Mouse (Mus musculus): ENCODE results near the gene BC049352. TPM values are rescaled to one million over a fixed set of nuclear protein-coding genes. Genes with fewer than 3 reads are reported as not detected.

BC049352 gene
- total and polyA plus RNA-seq, 3 experiments, result 0.23 TPM; not detected in 2

GRCm38 (mm10) chr9:45167903-45168302 is 13.9 kb upstream of the BC049352 start:
- TF ChIP-seq EP300 (IDR thresholded peaks at IDR 0.05; ENCODE audit: insufficient read depth, low read depth, low read length) (no peak), CTCF (IDR thresholded peaks at IDR 0.05) (no peak), POLR2A (IDR thresholded peaks at IDR 0.05; ENCODE audit: insufficient read depth, low read depth, low read length) (no peak)
- Histone ChIP-seq H3K4me1 (ENCODE audit: control insufficient read depth, insufficient read depth, low read length) (no peaks in the 10 kb centered on the region), H3K36me3 (ENCODE audit: control insufficient read depth, insufficient read depth, low read length) (no peaks in the 10 kb centered on the region), H3K27me3 (ENCODE audit: control insufficient read depth, insufficient read depth, low read length) (no peaks in the 10 kb centered on the region), H3K4me3 (no peak overlapping the region), H3K79me2 (replicated peaks; ENCODE audit: control insufficient read depth, insufficient read depth, low read length) (no peaks in the 10 kb centered on the region), H3K27ac (no peak overlapping the region), H3K9ac (ENCODE audit: low read depth, low read length) (no peak overlapping the region)
- WGBS, result 60% methylated on average over 5 of the region's 5 CpGs
- DNase-seq, result no peak
- intact Hi-C loops (cut with DNase I), result no loop called here

GRCm38 (mm10) chr9:45170150-45170549 is 11.7 kb upstream of the BC049352 start:
- no peaks in the 10 kb centered on the region for H3K27me3 ChIP-seq (ENCODE audit: control insufficient read depth, insufficient read depth, low read length)
- intact Hi-C loops (cut with DNase I), result no loop called here

DNA sequence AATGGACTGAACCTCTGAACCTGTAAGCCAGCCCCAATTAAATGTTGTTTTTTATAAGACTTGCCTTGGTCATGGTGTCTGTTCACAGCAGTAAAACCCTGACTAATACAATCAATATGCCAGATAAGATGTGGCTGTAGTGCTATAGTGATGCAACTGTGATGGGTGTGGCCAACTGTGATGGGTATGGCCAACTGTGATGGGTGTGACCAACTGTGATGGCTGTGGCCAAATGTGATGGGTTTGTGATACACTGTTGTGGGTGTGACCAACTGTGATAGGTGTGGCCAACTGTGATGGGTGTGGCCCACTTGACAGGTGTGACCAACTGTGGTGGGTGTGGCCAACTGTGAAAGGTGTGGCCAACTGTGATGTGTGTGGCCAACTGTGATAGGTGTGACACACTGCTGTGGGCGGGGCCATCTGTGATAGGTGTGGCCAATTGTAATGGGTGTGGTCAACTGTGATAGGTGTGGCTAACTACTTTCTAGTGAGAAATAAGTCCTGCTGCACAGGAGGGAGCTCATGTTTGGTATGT is 10.7 kb upstream of the BC049352 start:
- Histone ChIP-seq H3K4me1 (ENCODE audit: control insufficient read depth, insufficient read depth, low read length) (no peaks in the 10 kb centered on the region), H3K27ac (no peak overlapping the region), H3K4me3 (no peak overlapping the region), H3K79me2 (replicated peaks; ENCODE audit: control insufficient read depth, insufficient read depth, low read length) (no peaks in the 10 kb centered on the region), H3K36me3 (ENCODE audit: control insufficient read depth, insufficient read depth, low read length) (no peaks in the 10 kb centered on the region), H3K9ac (ENCODE audit: low read depth, low read length) (no peak overlapping the region), H3K27me3 (ENCODE audit: control insufficient read depth, insufficient read depth, low read length) (no peaks in the 10 kb centered on the region)
- TF ChIP-seq CTCF (IDR thresholded peaks at IDR 0.05) (no peak), POLR2A (IDR thresholded peaks at IDR 0.05; ENCODE audit: insufficient read depth, low read depth, low read length) (no peak), EP300 (IDR thresholded peaks at IDR 0.05; ENCODE audit: insufficient read depth, low read depth, low read length) (no peak)
- DNase-seq, result no peak
- intact Hi-C loops (cut with DNase I), result no loop called here
- 65% methylated on average over 1 of the region's 1 CpGs for WGBS

More at GRCm38 (mm10) chr9:45170150-45170549, 11.7 kb upstream of the BC049352 start:
- 91% methylated on average over 5 of the region's 5 CpGs for WGBS
- no peak overlapping the region for H3K9ac ChIP-seq (ENCODE audit: low read depth, low read length)
- no peak for DNase-seq
- H3K36me3 ChIP-seq (ENCODE audit: control insufficient read depth, insufficient read depth, low read length), result no peaks in the 10 kb centered on the region
- no peak overlapping the region for H3K27ac ChIP-seq
- no peaks in the 10 kb centered on the region for H3K4me1 ChIP-seq (ENCODE audit: control insufficient read depth, insufficient read depth, low read length)
- no peak for TF ChIP-seq CTCF (IDR thresholded peaks at IDR 0.05)
- no peak for TF ChIP-seq POLR2A (IDR thresholded peaks at IDR 0.05; ENCODE audit: insufficient read depth, low read depth, low read length)
- TF ChIP-seq EP300 (IDR thresholded peaks at IDR 0.05; ENCODE audit: insufficient read depth, low read depth, low read length), result no peak
- no peaks in the 10 kb centered on the region for H3K79me2 ChIP-seq (replicated peaks; ENCODE audit: control insufficient read depth, insufficient read depth, low read length)
- no peak overlapping the region for H3K4me3 ChIP-seq

- no peak overlapping the region for H3K9ac ChIP-seq (ENCODE audit: low read depth, low read length)
Measured at GRCm38 (mm10) chr9:45173475-45173874, 8.3 kb upstream of the BC049352 start.

DNA sequence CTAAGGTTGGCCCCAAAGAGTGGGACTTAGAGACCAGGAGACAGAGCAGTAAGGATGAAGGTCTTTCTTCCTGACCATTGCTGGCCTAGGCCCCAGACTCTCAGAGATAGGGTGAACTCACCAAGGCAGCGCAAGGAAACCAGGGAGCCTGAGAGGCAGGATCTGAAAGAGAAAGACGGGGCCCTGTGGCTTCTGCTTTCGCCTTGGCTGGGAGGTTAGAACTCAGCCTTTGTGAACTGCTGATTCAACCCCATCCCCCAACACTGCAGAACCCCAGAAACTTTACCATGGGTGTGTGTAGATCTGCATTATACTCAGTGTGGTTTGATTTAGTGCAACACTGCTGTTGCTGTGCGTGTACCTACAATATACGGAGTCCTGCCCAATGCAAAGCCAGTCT is 2.5 kb upstream of the BC049352 start:
- no peak for TF ChIP-seq POLR2A (IDR thresholded peaks at IDR 0.05; ENCODE audit: insufficient read depth, low read depth, low read length)
- TF ChIP-seq CTCF (IDR thresholded peaks at IDR 0.05), result no peak
- TF ChIP-seq EP300 (IDR thresholded peaks at IDR 0.05; ENCODE audit: insufficient read depth, low read depth, low read length), result no peak

More at GRCm38 (mm10) chr9:45173475-45173874, 8.3 kb upstream of the BC049352 start:
- Histone ChIP-seq H3K36me3 (ENCODE audit: control insufficient read depth, insufficient read depth, low read length) (no peaks in the 10 kb centered on the region), H3K4me3 (no peak overlapping the region), H3K4me1 (ENCODE audit: control insufficient read depth, insufficient read depth, low read length) (no peaks in the 10 kb centered on the region), H3K27me3 (ENCODE audit: control insufficient read depth, insufficient read depth, low read length) (no peaks in the 10 kb centered on the region), H3K27ac (no peak overlapping the region), H3K79me2 (replicated peaks; ENCODE audit: control insufficient read depth, insufficient read depth, low read length) (no peaks in the 10 kb centered on the region)
- 53% methylated on average over 3 of the region's 3 CpGs for WGBS
- TF ChIP-seq CTCF (IDR thresholded peaks at IDR 0.05), result no peak
- TF ChIP-seq EP300 (IDR thresholded peaks at IDR 0.05; ENCODE audit: insufficient read depth, low read depth, low read length), result no peak
- no peak for TF ChIP-seq POLR2A (IDR thresholded peaks at IDR 0.05; ENCODE audit: insufficient read depth, low read depth, low read length)
- DNase-seq, result no peak
- intact Hi-C loops (cut with DNase I), result no loop called here

GRCm38 (mm10) chr9:45182521-45182920 is 714 bp downstream of the BC049352 start:
- no peak for DNase-seq
- H3K4me1 ChIP-seq (ENCODE audit: control insufficient read depth, insufficient read depth, low read length), result no peaks in the 10 kb centered on the region
- no peak overlapping the region for H3K9ac ChIP-seq (ENCODE audit: low read depth, low read length)
- no peak overlapping the region for H3K4me3 ChIP-seq
- H3K36me3 ChIP-seq (ENCODE audit: control insufficient read depth, insufficient read depth, low read length), result no peaks in the 10 kb centered on the region
- no peaks in the 10 kb centered on the region for H3K79me2 ChIP-seq (replicated peaks; ENCODE audit: control insufficient read depth, insufficient read depth, low read length)
- H3K27ac ChIP-seq, result no peak overlapping the region
- TF ChIP-seq EP300 (IDR thresholded peaks at IDR 0.05; ENCODE audit: insufficient read depth, low read depth, low read length), result no peak
- no peak for TF ChIP-seq CTCF (IDR thresholded peaks at IDR 0.05)
- no peak for TF ChIP-seq POLR2A (IDR thresholded peaks at IDR 0.05; ENCODE audit: insufficient read depth, low read depth, low read length)
- H3K27me3 ChIP-seq (ENCODE audit: control insufficient read depth, insufficient read depth, low read length), result no peaks in the 10 kb centered on the region
- 35% methylated on average over 3 of the region's 3 CpGs for WGBS
- intact Hi-C loops (cut with DNase I), result no loop called here

More for the DNA sequence above, 2.5 kb upstream of the BC049352 start:
- no peaks in the 10 kb centered on the region for H3K79me2 ChIP-seq (replicated peaks; ENCODE audit: control insufficient read depth, insufficient read depth, low read length)
- intact Hi-C loops (cut with DNase I), result no loop called here
- H3K27me3 ChIP-seq (ENCODE audit: control insufficient read depth, insufficient read depth, low read length), result no peaks in the 10 kb centered on the region
- H3K36me3 ChIP-seq (ENCODE audit: control insufficient read depth, insufficient read depth, low read length), result no peaks in the 10 kb centered on the region
- no peak overlapping the region for H3K9ac ChIP-seq (ENCODE audit: low read depth, low read length)
- H3K27ac ChIP-seq, result no peak overlapping the region
- WGBS, result 74% methylated on average over 5 of the region's 5 CpGs
- no peaks in the 10 kb centered on the region for H3K4me1 ChIP-seq (ENCODE audit: control insufficient read depth, insufficient read depth, low read length)
- H3K4me3 ChIP-seq, result no peak overlapping the region
- no peak for DNase-seq

Data from heart, adult 2 months (tissue).